Mouse (Mus musculus) embryo, embryonic 10.5 days (tissue): Measurements from ENCODE around the gene Plcg1.

Source experiments
- DNase-seq: peaks from one replicate; pipeline ENCODE4 v3.0.0-alpha.2; 2015; ENCODE audit warnings: low spot score

The Plcg1 gene

DNA sequence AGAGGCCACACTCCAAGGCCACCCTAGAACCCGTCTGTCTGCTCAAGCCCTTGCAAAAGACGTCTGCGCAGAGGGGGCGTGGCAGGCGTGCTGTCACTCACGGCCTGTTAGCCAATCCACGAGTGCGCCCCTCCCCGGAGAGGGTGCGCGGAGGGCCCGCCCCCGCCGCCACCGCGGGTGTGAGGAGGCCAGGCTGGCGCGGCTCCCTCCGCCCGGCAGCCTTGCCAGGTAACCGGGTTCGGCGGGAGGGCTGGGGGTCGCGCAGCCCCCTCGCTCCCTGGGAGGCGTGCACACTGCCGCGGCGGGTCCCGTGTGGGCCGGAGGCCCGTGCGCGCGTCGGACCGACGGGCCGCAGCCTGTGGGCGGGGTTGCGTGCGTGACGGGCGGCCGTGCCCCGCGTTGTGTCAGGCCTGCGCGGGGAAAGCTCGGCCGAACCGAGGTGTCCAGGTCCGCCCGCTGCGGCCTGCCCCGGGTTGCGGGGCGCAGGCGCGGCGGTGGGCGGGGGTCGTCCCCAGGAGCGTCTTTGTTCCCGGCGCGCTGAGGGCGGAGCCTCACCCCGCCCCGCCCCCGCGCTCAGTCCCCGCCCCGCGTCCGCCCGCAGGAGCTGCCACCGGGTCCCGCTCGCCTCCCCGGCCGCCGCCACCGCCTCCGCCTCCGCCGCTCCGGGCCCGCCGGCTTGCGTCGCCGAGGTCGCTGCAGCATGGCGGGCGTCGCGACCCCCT is at the start of gene Plcg1:
TSS of gene Plcg1 (plus strand) at position 184 of the 722 bp plus-strand sequence.
- DNase-seq: peak; percentile 95

DNA sequence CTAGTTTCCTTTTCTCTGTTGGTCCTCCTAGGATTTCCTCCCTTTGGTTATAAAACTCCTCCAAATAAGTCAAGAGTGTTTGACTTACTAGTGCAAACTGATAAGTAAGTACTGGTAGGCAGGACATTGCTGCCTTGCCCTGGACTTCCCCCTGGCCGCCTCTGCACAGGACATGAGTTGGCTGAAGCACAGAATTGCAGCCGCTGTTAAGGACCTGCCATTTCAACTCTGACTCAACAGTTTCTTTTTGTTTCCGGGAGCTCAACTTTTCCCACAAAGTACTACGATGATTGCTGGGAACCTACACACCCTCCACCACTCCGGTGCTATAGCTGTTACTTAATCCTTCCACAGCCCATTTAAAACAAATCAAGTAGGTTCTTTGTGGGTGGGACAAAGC is 30.8 kb upstream of the Plcg1 start:
- no peak for DNase-seq

DNA sequence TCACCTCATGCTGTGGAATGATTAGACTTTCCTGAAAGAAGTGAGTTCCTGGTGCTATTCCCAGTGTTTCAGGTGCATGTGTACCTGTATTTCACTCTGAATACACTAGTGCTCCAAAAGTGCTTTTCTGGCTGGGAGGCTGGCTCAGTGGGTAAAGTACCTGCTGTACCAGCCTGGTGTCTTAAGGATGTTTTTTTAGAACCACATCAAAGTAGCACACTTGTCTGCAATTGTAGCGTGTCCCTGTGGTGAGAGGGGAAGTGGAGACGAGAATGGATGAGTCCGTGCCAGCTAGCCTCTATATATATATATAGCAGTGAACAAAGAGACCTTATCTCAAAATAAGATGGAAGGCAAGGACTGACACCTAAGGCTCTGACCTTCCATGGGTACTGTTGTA is 29.5 kb upstream of the Plcg1 start:
- no peak for DNase-seq

DNA sequence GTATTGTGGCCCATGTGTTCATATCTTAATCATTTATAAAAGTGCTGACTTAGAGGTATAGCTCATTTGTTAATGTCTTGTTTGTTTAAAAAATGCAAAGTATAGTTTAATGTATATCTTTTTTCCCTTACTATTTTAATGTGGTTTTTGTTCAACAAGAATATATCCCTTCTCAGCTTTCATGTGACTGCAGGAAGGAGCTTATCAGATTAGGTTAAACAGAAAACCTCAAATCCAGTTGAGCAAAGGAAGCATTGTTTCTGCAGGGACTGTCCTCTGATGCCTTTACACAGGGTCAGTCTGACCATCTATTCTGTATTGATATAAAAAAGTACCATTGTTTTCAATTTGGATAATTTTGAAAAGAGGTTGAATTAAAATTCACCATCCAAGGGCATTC is 28.3 kb upstream of the Plcg1 start:
- DNase-seq: no peak

DNA sequence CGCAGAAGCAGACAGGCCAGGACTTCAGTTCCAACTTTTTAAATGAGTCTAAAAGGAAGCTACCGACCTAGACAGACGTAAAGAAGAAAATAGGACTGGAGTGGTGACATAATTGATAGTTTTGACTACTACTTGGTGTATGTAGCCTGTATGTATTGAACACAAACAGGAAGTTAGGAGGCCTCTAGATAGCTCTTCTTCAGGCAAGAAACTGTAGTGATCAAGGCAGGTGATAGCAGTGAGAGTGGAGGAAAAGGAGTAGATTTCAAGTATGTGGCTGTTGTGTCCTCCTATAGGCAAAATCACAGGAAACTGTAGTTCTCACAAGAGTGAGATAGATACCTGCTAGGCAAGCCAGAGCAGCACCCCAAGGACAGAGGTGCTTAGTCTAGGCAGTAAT is 23.4 kb upstream of the Plcg1 start:
- no peak for DNase-seq

DNA sequence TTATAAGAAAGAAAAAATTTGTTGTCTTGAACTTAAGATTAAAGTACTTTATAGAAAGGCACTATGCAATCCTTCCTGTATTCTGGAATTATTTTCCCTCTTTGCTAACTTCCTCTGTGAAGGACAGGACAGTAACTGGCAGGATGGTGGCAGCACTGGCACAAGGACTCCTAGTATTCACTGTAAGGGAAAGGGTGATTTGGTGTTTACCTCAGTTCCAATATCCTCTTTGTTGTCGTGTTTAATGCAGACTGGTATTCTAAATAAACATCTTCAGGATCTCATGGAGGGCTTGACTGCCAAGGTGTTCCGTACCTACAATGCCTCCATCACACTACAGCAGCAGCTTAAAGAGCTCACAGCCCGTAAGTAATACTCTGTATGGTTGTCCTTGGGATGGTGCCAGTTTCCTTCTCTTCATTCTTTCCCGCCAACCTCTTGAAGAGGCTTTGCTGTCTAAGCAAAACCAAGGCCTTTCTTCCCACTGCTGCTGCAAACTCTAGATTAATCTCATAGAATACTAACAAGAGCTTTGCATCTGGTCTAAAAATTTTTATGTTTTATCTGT is 15.6 kb upstream of the Plcg1 start:
- no peak for DNase-seq

DNA sequence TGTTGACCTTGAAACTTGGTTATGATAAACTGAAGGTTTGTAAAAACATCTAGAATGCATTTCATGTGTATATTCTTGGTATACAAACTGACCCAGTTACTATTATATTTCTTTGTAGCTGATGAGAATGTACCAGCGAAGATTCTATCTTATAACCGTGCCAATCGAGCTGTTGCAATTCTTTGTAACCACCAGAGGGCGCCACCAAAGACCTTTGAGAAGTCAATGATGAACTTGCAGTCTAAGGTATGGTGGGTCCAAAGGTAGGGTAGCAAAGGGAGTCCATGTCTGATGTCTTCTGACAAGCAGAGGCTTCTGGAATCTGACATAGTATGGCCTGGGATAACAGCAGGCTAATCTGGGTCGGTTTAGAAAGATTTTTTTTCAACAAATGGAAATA is 13.8 kb upstream of the Plcg1 start:
- peak; percentile 77 for DNase-seq

DNA sequence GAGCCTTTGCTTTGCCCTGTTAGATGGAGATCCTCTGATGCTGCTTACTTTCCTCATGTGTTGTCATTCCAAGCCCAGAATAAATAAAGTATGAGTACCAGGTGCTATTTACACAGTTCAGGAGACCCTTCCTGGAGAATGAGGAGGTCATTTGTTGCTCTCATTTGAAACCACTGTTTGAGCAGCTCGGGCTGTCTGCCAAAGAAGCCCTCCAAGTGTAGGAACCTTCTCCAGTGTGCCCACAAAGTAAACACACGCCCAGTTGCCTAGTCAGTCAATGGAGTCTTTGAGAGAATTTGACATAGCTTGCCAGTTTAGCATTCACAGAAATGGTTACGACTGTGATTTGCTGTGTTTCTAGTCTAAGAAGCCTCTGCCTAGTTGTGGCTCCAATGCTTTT is 12.3 kb upstream of the Plcg1 start:
- DNase-seq: no peak

DNA sequence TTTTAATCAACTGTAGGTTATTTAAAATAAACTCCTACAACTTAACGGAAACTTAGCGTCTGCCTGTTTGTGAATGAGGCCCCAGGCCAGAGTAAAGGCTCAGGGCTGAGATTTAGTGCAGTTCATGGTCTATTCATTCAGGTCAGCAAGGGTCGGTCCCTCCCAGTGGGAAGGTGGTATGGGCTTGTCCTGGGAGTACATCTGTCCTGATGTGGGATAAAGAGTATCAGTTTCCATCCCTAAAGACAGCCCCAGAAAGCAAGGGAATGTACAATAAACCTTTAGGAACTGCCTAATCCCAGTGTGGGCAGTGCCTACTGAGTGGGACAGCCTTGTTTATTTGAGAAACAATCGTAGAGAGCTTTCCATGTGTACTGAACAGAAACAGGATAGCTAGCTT is 8.4 kb upstream of the Plcg1 start:
- DNase-seq: no peak

DNA sequence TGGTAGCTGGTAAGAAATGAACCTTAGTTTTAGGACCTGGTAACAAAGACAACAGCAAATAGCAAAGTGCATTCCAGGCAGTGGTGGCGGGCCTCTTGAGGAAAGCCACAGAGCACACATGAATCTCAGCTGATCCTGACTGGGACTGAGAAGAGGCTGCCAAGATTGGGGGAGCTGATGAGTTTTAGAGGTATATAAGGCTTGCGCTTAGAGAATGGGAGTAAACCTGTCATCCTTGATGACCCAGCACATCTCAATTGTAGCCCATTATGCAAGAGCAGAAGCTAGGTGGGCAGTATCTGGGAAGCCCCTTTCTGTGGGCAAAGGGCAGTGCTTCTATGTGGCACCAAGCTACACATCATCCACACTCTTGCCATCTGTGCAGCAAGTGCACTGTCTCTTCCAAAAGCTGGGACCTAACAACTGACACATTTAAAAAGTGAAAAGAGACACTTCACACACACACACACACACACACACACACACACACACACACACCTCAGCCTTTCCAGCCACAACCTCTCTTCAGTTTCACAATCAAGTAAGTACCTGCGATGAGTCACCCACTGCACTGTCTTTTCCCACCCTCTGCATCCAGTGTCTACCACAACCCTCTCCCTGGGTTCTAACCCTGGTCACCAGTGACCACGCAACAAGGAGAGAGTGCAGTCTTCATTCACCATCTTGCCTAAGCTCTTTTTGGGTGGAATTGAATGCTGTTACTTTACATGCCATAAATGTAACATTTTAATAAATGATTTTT is 7.3 kb upstream of the Plcg1 start:
- DNase-seq: no peak

DNA sequence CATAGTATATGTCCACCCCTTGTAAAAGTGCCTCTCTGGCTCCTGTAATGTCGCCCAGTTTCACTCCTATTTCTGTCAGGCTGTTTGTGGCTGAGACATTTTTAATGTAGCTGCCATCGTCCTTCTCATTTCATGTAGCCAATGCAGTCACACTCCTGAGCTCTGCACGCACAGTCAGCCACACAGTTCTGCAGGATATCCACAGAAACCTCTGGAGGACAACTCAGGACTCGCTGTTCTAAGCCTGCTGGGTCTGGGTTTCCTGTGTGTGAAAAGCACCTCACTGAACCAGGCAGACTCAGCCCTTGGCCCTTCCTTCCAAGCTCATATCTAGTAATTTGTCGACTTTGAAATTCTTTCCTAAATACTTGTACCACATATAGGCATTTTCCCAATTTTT is 6.6 kb upstream of the Plcg1 start:
- no peak for DNase-seq

DNA sequence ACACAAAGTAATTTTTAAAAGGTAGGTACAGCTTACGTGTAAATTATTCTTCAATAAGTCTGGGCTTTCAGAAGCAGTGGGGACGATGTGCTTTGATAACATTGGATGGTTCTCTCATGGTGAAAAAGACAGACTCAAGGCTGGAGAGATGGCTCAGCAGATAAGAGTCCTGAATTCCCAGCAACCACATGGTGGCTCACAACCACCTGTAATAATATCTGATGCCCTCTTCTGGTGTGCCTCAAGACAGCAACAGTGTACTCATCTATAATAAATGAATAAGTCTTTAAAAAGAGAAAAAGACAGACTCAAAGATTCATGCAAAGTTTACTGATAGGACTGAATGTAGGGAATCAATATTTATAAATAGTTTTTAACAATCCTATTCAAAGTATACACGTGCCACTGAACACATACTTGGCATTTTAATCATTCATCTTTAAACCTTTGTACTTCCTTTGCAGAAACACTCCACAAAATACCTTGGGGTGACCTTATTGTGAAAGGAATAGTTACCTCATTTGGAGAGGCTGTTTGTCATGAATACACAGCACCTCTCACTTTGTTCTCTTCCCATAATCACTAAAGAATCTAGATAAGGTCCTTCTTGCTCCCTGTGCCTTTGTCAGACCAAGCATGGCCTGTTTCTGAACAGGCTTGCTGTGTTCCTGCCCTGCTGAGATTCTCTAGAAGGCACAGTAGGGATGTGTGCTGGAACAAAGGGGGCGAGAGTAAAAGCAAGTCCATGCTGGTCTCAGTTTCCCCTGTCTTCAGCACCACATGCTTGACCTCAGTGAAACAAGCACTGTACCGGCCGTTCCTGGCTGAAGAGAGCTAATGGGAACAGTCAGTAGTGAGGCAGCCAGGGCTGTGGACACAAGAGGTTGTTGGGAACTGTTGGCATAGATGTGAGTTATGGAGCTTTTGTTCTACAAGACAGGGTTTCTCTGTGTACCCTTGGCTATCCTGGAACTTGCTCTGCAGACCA is 4.9 kb upstream of the Plcg1 start:
- DNase-seq: no peak

DNA sequence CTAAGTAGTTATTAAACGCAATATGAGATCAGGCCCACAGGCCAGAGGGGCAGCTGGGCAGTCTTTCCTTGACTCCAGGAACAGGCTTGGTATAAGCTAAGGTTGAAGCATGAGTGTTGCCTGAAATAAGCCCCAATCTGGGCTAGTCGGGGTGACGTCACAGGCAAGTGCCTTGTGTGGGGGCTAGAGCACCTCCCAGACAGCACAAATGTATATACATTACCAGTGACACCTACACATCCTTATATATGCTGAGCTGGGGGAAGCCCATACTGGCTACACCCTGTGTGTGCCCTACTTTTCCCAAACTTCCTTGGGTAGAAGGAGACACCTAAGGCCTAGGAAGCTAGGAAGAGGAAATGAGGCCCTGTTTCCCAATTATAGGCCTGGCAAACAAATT is 2.1 kb upstream of the Plcg1 start:
- DNase-seq: no peak

DNA sequence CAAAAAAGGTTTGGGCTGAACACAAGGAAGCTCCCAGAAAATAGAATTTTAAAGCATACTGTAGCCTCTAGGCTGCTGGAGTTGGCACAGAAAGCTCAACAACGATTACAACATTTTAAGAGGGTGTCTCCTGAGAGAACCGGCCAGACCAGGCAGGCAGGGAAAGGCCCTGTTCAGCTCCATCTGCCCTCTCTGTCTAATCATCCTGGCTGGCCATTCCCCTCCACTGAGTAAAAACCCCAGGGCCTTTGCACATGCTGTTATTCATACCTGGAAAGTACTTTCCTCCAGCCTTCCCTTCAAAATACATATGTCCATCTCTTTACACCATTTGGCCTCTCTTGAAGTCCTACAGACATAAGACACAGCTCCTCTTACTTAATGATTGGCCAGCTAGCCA is 1.7 kb upstream of the Plcg1 start:
- DNase-seq: no peak

DNA sequence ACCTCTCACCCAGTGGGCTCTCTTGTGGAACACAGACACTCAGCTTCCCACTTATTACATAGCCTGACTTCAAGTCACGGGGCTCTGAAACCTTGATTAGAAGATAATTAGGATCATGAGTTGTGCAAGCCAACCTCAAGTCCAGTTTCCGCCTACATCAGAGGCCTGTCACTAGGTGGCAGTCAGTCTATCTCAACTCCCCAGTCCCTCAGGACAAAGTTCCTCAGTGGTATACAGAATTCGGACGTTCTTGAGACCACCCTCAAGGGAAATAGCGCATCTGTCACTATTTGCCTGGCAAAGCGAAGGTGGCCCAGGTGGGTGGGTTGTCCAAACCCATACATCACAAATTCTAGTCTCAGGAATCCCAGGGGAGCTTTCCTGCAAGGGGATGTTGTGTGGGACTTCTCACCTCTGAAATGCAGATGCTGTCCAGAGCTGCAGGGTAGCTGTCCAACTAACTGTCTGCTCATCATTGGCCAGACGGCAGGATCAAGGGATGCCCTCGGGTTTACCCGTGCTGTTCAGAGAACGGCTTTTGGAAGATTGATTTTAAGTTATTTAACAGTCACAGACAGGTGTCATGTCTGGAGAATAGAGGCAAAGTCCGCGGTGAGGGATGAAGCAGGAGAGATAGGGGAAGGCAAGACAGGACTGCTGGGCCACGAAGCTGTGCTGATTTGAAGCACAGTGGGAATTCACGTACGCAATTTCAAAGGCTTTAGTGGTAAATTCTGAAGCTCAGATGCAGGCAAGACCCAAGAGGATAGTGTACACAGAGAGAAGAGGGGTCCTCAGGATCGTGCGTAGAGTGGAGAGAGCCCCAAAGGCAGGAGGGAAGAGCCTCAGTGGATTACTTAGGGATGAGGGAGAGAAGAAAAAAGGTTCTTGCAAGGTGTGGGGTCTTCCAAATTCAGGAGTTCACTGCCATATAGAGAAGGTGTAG is 976 bp upstream of the Plcg1 start:
- peak; percentile 45 for DNase-seq

DNA sequence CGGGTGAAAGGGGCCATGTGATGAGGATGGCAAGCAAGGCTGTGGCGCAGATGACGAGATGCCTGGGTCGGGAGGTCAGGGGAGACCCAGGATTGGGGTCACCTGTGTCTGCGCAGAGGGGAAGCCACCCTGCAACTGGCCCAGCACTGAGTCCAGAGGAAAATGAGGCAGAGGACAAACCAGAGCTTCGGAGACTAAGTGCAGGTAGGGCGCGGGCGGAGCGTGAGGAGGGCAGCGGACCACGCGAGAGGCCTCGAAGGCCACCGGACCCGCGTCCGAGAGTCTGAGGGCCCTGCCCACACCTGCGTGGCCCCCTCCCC is 343 bp upstream of the Plcg1 start:
- DNase-seq: no peak

DNA sequence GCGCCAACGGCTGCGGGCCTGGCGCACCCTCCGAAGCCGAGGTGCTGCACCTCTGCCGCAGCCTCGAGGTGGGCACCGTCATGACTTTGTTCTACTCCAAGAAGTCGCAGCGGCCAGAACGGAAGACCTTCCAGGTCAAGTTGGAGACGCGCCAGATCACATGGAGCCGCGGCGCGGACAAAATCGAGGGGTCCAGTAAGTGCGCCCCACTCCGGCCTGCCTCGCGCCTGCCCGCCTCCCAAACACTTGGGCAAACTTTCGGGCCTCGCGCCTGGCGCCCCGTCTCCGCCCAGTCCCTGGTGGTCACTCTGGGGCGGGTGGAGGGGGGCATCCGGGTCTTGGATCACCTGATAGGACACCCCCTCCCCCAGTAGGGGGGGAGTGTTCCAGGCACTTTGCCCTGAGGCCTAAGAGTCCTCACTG is 750 bp downstream of the Plcg1 start:
- DNase-seq: peak; percentile 73

DNA sequence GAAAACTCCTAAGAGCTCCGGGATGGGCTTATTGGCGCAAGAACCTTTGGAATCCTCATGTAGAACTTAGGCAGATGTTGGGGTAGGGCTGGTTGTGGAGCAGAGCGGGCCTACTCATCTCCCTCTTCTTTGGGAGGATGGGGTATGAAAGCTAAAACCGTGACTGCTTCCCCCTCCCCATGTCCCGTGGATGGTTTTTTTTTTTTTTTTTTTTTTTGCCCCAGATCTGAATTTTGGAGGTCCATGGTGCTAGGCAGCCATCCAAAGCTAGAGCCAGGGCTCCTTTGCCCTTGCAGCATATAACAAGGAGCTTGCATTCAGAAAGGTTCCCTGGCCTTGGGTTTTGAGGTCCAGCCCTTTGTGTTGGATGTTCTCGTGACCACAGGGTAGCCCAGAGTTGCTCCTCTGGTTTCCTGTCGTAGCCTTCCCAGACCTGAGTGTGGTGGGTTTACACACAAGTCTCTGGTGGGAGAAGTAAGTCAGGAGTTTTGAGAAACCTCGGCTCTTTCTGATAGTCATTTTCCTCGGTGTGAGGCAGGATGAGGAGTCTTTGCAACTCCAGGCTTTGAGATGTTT is 1.4 kb downstream of the Plcg1 start:
- no peak for DNase-seq

DNA sequence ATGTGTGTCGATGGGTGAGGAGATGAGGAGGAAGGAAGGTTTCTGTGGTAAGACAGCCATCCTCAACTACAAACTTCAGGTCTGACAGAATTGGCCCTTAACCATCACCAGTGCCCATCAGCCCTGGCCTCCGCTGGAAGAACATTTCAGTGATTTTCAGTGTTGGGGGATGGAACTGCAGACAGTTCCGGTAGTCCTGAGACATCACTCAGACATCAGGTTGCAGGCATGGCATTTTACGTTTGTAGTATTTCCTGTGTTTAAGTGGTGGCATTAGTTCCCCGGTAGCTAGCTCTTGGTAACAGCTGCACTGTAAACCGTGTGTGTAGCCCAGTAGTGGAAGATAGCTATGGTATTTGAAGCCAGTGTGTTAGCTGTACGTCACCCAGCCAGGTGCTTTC is 2.0 kb downstream of the Plcg1 start:
- DNase-seq: no peak

DNA sequence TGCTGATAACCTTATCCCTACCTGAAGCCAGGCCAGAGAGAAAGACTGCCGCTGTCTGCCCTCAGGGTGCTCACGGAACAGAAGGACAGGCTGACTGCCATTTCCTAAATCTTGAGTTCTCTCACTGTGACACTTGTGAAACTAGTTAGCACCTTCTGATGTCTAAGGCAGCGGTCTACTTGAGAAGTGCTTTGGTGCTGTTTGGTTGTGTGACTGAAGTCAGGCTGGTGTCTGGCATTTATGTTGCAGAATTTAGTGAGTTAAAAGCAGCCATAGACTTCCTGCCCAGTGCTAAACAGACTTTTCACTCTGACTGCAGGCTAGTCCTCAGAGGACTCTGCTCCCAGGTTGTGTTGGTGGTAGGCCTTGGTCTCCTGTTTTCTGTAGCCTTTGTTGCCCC is 3.2 kb downstream of the Plcg1 start:
- no peak for DNase-seq
